Mouse (Mus musculus) frontal cortex, adult 2 months (tissue): ENCODE measurements around the gene Gcgr. TPM values are rescaled to one million over a fixed set of nuclear protein-coding genes. Genes with fewer than 3 reads are reported as not detected.
"Not testable (repeated sequence)": the region's sequence is repeated elsewhere in the genome, so short reads cannot be mapped to it uniquely, and the experiment has no call there.

Experiments used
- DNase-seq, 2 experiments: peaks; one replicate each; pipeline ENCODE4 v3.0.0; 2022; ENCODE audit warnings: low spot score in 1 of 2; ENCODE audit errors: extremely low spot score in 1 of 2
- polyA plus RNA-seq: library from polyadenylated mRNA; depleted of rRNA; stranded (reverse); fragments of >200 nt; gene quantifications from 2 replicates; pipeline ENCODE4 v1.2.3, GENCODE M21; 2012

Gcgr gene
- polyA plus RNA-seq, 1 experiment: 0.54 TPM

DNA sequence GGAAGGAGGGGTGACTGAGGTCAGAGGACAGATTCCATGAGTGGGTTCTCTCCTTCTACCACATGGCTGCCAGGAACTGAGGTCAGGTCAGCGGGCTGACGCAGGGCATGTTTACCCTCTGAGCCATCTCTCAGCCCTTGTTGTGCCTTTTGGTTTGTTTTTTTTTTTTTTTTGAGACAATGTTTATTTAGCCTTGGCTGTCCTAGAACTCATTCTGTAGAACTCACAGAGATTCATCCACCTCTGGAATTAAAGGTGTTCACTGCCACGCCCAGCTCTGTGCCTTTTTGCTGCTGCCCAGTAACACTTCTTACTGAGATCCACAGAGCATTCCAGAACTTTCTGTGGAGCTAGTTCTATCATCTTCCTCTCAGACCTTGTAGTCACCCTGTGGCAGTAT lies 24.8 kb upstream of the Gcgr start:
- DNase-seq: no peak

DNA sequence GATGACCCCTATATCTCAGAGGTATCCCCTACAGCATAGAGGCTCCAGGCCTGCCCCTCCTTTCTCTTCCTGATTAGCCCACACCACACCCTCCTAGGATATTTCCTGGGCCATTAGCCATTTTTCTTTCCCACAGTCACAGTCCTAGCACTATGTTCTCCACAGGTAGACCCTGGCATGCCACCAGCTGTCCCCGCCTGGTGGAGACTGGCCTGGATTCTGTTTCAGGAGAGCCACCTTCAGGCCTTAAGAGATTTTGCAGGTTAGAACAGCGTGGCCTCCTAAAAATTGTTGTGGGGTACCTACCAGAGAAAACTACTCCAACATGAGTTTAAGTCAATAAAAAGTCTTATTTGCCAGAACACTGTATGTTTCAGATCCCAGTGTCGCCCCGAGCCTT lies 23.6 kb upstream of the Gcgr start:
- no peak for DNase-seq

DNA sequence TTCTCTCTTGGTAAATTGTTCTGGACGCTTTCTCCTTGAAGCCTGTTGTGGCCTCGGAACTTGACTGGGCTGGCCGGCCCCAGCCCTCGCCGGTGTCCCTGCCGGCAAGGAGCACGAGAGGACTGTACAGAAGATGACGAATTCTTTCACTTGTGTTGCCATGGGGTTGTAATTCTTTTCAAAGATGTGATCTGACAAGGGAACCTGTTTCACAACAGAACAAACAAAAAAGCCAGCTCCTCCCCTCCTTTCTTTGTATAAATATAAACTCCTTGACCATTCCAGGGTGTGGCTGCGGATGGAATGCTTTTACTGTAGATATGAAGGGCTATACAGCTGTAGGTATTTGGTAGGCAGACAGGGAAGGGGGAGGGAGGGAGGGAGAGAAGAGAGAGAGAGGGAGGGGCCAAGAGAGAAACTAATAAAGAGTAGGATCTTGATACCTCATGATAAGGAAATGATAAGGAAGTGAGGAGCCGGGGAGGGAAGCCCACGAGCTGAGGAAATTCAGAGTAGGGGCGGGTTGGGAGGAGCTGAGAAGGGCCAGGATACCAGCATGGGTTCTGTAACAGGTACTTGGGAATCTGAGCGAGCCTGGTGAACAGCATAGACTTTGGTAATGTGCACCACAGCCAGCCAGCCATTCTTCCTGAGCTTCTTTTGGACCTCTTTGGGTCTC lies 22.7 kb upstream of the Gcgr start:
- DNase-seq: no peak

- no peak for DNase-seq
Observed at GRCm38 (mm10) chr11:120508290-120508870, 22.1 kb upstream of the Gcgr start.

GRCm38 (mm10) chr11:120509940-120510339 lies 20.6 kb upstream of the Gcgr start:
- no peak for DNase-seq

DNA sequence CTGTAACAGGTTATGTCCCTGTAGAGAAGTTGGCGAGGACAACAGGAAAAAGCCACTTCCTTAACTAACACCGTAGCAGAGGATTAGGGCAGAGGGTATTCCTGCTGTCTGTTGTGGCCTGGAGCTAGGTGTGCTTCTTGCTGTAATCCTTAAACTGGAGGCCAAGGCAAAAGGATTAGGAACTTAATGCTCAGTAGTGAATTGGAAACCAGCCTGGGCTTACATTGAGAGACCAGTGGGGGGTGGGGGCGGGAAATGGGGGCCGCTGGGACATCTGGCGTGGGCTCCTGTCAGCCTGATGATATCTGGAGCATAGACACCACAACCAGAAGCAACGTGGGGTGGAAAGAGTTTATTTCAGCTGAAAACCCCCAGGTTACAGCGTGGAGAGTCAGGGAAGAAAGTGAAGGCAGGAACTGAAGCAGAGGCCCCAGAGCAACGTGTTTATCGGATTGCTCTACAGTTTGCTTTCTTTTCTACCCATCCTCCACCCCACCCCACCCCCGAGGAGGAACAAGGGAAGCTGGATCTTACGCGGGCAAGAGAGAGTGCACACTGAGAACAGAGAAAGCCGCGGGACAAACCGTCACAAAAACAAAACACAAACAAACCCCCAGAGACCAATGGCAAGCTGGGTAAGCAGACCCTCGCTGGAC lies 20.0 kb upstream of the Gcgr start:
- DNase-seq: no peak

DNA sequence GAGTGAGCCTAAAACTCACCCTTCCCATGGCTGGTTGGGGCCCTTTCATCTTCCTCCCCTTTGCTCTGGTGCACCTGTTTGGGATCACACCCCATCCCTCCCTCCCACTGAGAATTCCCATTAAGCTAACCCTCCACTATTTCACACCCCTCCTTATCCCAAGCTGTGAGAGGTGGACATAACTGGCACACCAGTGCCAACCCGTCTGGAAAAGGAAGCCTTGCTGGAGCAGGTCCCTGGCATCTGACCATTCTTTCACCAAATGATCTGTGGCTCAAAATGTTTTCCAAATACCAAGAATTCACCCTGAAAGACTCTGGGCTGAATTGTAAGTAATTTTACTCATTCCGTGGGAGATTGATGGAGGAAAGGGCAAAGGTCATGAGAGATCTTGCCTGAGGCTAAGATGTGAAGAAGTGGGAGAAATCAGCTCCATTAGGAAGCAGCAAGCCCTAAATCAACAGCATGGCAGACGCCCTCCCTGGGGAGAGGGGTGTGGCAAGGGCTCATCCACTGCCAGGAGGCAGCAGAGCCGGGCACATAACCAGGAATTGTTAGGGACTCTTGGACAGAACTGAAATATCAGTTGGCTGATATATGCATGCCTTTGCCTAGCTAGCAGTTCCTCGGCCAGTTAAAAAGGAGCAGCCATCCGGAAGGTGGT lies 17.6 kb upstream of the Gcgr start:
- no peak for DNase-seq

DNA sequence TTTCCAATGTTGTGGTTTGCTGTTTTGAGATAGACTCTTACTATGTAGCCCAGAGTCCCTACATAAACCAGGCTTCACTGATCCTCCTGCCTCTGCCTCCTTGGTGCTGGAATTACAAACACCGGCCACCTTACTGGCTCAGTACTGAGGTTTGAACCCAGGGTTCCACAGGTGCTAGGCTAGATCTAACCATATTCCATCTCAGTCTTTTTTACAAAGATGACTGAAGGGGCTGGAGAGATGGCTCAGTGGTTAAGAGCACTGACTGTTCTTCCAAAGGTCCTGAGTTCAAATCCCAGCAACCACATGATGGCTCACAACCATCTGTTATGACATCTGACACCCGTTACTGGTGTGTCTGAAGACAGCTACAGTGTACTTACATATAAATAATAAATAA lies 16.2 kb upstream of the Gcgr start:
- not testable (repeated sequence) for DNase-seq

DNA sequence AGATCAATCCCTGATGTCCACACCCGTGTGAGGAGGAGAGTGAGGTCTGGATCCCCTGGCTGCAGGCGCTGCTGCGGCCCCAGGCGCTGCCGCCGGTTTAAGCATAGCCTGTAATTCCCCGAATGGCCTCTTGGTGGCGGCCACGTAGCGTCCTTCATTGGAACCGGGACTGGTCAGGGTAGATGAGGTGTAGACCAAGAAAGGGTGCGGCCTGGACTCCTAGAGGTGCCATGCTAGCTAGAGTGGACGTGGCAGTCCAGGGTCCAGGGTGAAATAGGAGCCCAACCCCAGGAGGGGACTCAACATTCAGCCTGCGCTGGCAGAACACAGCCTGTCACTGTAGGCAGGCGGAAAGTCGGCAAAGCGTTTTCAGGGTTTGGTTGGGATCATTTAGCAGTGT lies 14.9 kb upstream of the Gcgr start:
- DNase-seq: peak; percentile 36 to 94

- DNase-seq: no peak
Observed at GRCm38 (mm10) chr11:120517147-120517546, 13.4 kb upstream of the Gcgr start.

DNA sequence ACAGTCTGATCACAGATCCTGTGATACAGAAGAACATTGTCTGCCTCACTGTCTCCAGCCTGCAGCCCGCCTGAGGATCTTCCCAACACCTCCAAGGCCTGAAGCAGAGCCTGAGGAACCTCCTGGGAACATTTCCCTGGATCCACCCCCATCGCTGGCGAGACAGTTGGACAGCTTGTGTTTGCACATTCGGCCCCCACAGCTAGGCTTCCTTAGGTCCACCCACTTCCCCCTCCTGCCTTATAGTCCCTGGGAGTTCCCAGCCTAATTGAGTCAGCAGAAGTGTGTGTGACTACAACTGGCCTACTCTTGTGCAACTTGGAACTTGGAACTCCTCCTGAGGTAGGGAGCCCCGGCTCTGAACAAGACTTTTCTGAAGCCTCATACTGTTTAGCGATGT lies 12.5 kb upstream of the Gcgr start:
- peak; percentile 85 to 91 for DNase-seq

GRCm38 (mm10) chr11:120518558-120518957 lies 11.9 kb upstream of the Gcgr start:
- DNase-seq: no peak

GRCm38 (mm10) chr11:120519738-120520137 lies 10.8 kb upstream of the Gcgr start:
- no peak for DNase-seq

- DNase-seq: no peak
Observed at GRCm38 (mm10) chr11:120520498-120520897, 10.0 kb upstream of the Gcgr start.

DNA sequence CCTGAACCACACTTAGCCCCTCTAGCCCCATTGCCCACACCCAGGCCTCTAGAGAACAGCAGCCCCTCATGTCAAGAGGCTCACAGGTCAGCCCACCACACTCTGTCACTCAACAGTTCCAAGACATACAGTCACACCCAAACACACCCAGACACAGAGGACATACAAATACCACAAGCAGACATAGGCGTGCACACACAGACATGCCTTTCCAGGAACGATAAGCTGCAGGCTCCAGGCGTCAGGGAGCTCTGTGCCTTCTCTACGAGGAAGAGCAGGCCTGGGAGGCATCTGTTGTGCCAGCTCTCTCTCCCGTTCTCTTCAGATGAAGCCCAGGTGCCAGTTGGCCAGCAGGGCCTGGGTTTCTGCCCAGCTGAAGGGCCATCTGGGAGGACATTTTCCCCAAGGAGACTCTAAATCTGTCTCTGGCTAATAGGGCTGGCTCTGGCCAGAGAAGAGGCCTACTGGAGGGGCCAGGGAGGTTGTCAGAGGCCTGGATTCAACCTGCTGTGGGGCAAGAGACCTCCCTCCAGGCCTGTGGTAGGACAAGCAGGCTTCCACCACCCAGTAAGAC lies 9.4 kb upstream of the Gcgr start:
- no peak for DNase-seq

GRCm38 (mm10) chr11:120522581-120522980 lies 7.9 kb upstream of the Gcgr start:
- DNase-seq: no peak

DNA sequence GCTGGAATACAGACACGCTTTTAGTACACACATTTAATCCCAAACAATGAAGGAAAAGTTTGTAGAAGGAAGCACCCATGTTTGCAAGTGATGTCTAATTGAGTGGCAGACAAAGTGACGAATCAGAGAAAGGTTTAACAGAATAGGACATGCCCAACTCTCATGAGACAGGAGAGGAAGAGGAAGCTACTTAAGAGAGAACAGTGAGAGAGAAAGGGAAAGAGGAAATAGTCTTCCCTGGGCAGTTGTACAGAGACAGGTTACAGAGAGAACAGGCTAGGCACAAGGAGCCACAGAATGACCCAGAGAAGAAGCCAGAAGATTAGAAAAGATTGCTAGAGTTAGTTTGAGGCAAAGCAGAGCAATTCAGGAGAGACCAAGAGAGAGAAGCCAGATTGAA lies 4.5 kb upstream of the Gcgr start:
- DNase-seq: no peak

DNA sequence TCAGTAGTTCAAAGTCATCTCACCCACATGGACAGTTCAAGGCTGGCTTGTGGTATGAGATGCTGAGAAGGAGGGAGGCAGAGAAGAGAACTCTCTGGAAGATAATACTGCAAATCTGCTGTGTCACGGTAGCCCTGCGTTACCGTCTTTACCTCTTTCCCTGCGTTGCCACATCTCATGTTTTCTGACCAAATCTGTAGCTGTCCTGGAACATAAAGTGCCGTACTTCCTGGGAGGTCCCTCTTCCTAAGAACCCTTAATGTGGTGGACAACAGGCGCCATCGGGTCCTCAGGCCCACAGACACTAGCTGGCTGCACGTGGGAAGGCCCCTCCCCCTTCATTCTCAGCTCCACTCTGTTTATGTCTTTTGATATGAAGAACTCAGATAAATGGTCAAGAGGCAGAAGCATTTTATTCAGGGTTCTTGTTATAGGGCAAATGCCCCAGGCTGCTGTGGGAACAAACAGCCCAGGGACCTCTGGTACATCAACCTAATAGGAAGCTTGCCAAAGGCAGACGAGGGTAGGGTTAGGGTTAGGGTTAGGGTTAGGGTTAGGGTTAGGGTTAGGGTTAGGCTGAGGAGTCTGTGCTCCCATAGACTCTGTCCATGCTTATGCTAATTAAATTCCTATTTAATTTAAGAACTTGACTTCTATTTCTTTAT lies 2.7 kb upstream of the Gcgr start:
- no peak for DNase-seq

DNA sequence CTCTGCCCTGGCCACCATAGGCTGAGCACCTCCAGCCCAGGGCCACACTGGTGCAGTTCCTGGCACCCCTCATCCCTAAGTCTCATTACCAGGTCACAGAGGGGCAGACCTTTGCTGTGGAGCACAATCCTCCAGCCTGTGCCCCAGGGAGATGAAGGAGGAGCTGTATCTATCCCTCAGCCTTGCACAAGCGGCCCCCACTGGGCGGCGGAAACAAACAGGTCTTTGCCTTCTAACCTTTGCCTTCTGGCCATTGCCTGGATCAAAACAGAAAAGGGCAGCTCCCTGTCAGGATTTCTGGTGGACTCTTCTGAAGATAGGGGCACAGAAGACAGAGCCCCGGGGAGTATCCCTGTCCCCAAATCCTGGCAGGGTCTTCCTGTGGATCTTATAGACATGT lies 1.6 kb upstream of the Gcgr start:
- DNase-seq: no peak

GRCm38 (mm10) chr11:120531646-120532045 lies 1.1 kb downstream of the Gcgr start:
- no peak for DNase-seq

GRCm38 (mm10) chr11:120534093-120534492 lies 3.6 kb downstream of the Gcgr start:
- DNase-seq: no peak
